Mouse (Mus musculus): ENCODE data around the gene Slc8b1.
"Not testable (repeated sequence)": the region's sequence is repeated elsewhere in the genome, so short reads cannot be mapped to it uniquely, and the experiment has no call there.

Gene Slc8b1

GRCm38 (mm10) chr5:120495703-120496226 lies 15.2 kb upstream of the Slc8b1 start:
- DNase-seq (ENCODE audit: low spot score): no peak

- no peak for DNase-seq (ENCODE audit: low spot score)
Measured at GRCm38 (mm10) chr5:120497071-120497470, 13.9 kb upstream of the Slc8b1 start.

DNA sequence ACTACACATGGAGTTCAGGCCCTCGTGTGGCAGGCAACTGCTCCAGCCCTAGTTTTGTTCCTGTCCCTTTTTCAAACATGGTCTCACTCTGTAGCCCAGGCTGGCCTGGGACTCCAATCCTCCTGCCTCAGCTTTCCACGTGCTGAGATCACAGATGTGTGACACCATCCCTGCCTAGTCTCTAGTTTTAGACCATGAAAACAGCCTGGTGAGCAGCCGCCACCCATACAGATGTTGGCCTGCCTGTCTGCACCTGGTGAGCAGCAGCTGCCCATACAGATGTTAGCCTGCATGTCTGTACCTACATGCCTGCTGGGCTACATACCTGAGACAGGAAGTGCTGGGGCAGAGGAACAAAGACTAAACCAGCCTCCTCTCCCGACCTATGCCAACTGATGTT lies 11.8 kb upstream of the Slc8b1 start:
- DNase-seq (ENCODE audit: low spot score): no peak

- DNase-seq (ENCODE audit: low spot score): not testable (repeated sequence)
Measured at GRCm38 (mm10) chr5:120500609-120501008, 10.4 kb upstream of the Slc8b1 start.

- DNase-seq (ENCODE audit: low spot score): no peak
Measured at GRCm38 (mm10) chr5:120502147-120502621, 8.8 kb upstream of the Slc8b1 start.

- DNase-seq (ENCODE audit: low spot score): no peak
Measured at GRCm38 (mm10) chr5:120502675-120503143, 8.3 kb upstream of the Slc8b1 start.

DNA sequence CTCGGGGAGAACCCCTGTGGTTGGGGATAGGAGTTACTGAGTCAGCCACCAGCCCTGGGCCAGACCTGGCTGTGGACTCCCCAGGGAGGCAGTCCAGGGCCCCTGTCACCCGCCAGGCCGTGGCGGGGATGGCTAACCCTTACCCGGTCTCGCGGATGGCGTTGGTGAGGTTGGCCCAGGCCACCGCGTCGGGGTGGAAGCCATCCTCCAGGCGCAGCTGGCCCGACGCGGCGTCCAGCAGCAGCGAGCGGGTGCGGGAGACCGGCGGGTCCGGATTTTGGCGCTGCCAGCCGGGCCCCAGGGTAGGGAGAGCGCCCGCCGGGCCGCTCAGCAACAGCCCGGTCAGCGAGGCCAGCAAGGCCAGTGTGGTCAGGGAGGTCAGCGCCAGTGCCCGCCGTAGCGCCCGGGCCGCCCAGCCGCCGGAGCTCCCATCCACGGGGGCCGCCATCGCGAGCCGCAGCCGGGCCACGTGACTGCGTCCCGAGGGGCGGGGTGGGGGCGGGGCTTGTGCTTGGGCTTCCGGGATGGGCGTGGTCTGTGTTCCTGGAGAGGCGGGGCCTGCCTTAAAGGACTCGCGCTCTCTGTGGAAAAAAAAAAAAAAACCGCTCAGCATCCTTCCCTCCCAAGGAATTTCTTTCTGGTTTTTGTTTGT lies 7.7 kb upstream of the Slc8b1 start, which contains the start of gene Plbd2:
Gene Plbd2 (minus strand): TSS at position 482 of the 652 bp plus-strand sequence.
- no peak for DNase-seq (ENCODE audit: low spot score)

- no peak for DNase-seq (ENCODE audit: low spot score)
Measured at GRCm38 (mm10) chr5:120505368-120505767, 5.6 kb upstream of the Slc8b1 start.

DNA sequence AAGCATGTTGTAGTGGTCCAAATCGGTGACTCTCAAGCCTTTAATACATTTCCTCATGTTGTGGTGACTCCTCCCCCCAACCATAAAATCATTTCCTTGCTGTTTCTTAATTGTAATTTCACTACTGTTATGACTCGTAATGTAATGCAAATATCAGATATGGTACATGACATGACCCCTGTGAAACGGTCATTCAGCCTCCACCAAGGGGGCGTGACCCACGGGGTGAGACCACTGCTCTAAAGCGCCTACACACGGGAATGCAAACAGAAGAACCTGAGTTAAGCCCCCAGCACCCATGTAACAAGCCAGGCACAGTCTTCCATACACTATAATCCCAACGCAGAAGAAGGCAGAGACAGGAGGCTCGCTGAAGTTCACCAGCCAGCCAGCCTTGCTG lies 5.2 kb upstream of the Slc8b1 start:
- DNase-seq (ENCODE audit: low spot score): no peak

- no peak for DNase-seq (ENCODE audit: low spot score)
Measured at GRCm38 (mm10) chr5:120506490-120506889, 4.5 kb upstream of the Slc8b1 start.

GRCm38 (mm10) chr5:120507311-120507710 lies 3.7 kb upstream of the Slc8b1 start:
- DNase-seq (ENCODE audit: low spot score): no peak

GRCm38 (mm10) chr5:120511643-120512220 lies 764 bp downstream of the Slc8b1 start:
- no peak for DNase-seq (ENCODE audit: low spot score)

DNA sequence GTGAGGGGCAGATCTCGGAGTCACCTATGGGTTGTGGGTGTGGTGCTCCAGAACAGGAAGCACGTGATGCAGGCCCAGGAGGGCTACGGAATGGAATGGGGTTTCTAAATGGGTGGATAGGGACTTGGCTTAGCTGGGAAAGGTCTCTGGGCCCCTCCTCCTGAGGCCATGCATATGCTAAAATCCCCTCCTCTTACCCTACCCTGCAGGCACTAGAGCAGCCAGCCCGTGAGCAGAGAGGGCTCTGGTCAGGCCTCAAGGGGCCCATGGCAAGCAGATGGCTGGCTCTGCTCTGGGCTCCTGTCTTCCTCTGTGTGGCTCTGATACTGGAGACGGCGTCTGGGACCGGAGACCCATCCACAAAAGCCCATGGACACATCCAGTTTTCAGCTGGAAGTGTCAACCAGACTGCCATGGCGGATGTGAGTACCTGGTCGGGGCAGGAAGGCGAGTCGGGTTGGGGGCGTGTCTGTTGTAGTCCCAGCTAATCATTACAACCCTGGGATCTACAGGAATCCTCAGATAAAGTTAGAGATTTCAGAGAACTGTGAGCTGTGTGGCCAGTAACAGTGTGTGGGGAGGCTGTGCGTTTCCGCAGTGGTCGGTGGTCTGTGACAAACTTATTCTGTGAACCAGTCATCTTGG lies 2.1 kb downstream of the Slc8b1 start:
- DNase-seq (ENCODE audit: low spot score): no peak

DNA sequence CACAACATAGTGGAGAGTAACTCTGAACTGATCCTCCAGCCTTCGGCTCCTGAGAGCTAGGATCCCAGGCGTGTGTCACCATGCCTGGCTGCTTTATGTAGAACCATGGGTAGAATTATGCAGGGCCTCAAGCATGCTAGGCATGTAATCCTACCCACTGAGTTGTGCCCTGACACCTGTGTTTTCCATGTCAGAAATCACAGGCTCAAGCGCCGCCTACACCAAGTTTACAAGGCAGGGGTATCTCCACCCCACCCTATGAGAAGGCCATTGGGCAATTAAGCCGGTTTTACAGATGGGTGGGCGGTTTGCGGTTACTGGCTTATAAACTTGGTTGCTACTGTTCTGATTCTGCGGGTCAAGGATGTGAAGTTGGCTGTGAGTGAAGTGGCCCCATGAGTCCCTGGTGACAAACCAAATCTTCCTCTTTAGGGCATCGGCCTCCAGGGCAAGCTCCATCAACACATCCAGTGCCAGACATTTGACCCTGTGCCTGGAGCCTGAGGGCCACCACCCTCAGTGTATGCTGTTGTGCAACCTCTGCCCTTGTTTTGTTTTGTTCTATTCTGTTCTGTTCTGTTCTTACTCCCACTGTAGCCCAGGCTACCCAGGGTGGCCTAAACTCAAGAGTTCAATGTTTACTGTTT lies 3.2 kb downstream of the Slc8b1 start:
- no peak for DNase-seq (ENCODE audit: low spot score)

DNA sequence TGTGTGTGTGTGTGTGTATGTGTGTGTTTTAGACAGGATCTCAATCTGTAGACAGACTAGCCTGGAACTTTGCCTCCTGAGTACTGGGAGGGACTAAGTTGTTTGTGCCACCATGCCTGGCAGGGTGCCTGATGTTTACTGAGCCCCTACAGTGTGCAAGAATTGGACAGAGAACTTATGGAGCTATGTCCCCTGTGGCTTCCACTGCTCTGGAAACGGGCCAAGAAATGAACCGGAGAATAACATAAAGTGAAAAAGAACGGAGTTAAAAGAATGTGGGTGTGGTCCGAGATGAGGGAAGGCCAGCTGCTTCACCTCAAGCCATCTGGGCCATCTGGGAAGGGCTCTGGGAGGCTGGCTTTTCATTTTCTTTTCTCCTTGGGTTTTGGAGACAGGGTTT lies 3.8 kb downstream of the Slc8b1 start:
- DNase-seq (ENCODE audit: low spot score): no peak

DNA sequence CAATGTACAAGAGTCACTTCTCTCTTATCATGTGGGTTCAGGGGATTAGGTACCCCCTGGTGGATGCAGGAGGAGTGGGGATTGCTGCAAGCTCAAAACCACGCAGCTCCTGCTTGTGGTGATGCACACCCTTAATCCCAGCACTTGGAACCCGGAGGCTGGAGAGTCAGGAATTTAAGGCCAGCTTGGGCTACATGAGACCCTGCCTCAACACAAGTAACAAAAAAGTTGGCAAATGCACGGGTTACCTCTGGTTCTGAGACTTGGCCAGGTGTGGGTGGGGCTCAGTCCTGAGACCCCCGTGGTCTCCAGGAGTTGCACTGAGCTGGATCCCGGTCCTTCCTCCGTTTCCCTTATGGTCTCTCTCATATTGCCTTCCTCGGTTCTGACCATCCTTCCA lies 4.5 kb downstream of the Slc8b1 start:
- no peak for DNase-seq (ENCODE audit: low spot score)

DNA sequence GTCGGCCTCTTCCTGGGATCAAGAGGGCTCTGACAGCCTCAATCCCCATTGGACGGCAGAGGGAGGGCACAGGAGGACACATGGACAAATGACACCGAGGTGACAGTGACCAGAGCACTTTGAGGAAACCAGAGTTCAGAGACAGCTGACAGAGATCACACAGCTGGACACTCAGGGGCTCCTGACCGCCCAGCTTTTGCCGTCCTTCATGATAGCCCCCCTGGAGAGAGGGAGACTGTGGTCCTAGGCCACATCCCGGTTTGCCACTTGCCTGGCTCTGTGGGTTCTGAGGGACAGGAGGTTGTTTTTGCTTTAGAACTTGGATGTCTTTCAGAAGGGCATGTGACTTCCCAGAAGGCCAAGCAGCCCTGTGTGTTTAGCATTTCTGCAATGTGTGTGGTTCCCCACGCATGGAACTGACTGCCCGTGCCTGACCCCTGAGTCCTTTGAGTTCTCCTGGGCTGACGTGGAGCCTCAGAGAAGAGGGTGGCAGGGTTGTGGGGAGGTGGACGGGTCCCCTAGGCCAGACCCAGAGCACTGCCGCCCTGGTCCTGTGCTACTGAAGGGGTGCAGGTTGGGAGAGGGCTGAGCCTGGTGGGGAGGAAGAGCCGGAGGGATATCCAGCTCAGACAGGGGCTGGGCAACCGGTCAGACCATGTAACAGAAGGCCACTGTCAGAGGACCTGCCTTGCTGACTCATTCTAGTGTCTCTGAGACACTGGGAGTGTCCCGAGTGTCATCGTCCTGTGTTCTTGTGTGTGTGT lies 5.4 kb downstream of the Slc8b1 start:
- no peak for DNase-seq (ENCODE audit: low spot score)

DNA sequence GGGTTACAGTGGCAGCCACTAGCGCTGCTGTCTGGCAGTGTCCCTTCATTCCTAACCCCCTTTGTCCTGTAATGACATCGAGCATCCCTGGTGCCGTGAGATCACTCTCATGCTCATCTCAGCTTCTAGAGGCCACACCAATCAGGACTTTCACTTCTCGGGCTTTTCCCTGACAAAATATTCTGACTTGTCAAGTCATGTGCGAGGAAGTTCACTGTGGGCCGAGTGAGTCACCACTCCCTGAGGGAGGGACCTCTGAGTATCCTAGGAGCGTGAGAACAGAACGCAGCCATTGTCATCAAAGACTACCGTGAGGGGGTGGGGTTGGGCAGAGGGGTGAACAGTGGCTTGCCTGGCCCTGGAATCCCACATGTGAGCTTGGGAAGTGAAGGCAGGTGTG lies 6.6 kb downstream of the Slc8b1 start:
- no peak for DNase-seq (ENCODE audit: low spot score)

- DNase-seq (ENCODE audit: low spot score): no peak
Measured at GRCm38 (mm10) chr5:120522649-120523048, 11.7 kb downstream of the Slc8b1 start.

DNA sequence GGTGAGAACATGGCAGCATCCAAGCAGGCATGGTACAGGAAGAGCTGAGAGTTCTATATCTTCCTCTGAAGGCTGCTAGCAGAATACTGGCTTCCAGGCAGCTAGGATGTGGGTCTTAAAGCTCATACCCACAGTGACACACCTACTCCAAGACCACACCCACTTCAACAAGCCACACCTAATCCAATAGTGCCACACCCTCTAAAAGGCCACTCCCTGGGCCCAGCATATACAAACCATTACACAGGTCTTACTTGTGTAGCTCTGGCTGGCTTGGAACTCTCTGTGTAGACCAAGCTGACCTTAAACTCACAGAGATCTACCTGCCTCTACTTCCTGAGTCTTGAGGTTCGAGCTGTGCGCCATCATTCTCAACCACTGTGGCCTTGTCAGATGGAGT lies 13.8 kb downstream of the Slc8b1 start:
- DNase-seq (ENCODE audit: low spot score): no peak

- no peak for DNase-seq (ENCODE audit: low spot score)
Measured at GRCm38 (mm10) chr5:120525737-120526136, 14.8 kb downstream of the Slc8b1 start.

DNA sequence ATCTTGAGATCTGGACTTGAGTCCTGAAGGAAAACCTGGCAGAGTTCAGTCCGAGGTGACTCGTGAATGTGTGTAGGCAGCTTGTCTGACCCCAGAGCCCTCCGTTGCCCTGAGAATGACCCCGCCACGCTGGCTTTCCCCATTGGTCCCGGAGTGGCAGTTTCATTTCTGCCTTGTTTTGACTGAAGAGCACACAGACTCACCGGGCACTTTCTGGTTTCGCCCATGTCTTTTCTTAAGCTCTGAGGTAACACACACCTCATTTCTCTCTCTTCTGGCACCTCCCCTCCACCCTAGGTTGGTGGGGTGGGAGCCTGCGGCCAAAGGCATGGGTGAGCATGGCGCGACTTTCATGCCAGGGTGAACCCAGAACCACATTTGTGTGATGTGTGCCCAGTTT lies 15.3 kb downstream of the Slc8b1 start:
- DNase-seq (ENCODE audit: low spot score): no peak

Measured in urinary bladder, postnatal 10 days (tissue).